Mouse (Mus musculus) cortical plate, adult 2 months (tissue): ENCODE results near the gene Ppp1r12c. TPM values are rescaled to one million over a fixed set of nuclear protein-coding genes. Genes with fewer than 3 reads are reported as not detected.
A peak's percentile ranks its signal among the peaks of the same experiment; 100 is the strongest.
"Not testable (repeated sequence)": the region's sequence is repeated elsewhere in the genome, so short reads cannot be mapped to it uniquely, and the experiment has no call there.

Experiments used
- H3K27ac ChIP-seq: fragments of 200-500 bp; 2 replicates; pipeline ENCODE4 v1.5.1; 2012; ENCODE audit warnings: low read length, control low read depth, inconsistent platforms; ENCODE audit not compliant: insufficient read depth
- H3K4me1 ChIP-seq: fragments of 200-500 bp; 2 replicates; pipeline ENCODE4 v1.6.1; 2011; ENCODE audit warnings: low read length; ENCODE audit not compliant: control insufficient read depth, insufficient read depth
- H3K4me3 ChIP-seq: fragments of 200-500 bp; 2 replicates; pipeline ENCODE4 v1.5.1; 2011; ENCODE audit warnings: mild to moderate bottlenecking, low read length, control low read depth; ENCODE audit not compliant: insufficient read depth
- CTCF ChIP-seq: fragments of 200-500 bp; IDR thresholded peaks from 2 replicates; pipeline ENCODE4 v1.5.1; 2011; ENCODE audit warnings: mild to moderate bottlenecking, control low read depth, low read length; ENCODE audit not compliant: insufficient read depth; ENCODE audit errors: extremely low read depth
- POLR2A ChIP-seq: fragments of 200-500 bp; IDR thresholded peaks from 2 replicates; pipeline ENCODE4 v1.6.1; 2011; ENCODE audit warnings: mild to moderate bottlenecking, low read length, control low read depth; ENCODE audit not compliant: insufficient read depth; ENCODE audit errors: extremely low read depth
- polyA plus RNA-seq: library from polyadenylated mRNA; depleted of rRNA; stranded (reverse); fragments of >200 nt; gene quantifications from 2 replicates; pipeline ENCODE4 v1.2.3, GENCODE M21; 2012; rRNA removed

Gene Ppp1r12c
- polyA plus RNA-seq = 105 and 107 TPM in 2 replicates

DNA sequence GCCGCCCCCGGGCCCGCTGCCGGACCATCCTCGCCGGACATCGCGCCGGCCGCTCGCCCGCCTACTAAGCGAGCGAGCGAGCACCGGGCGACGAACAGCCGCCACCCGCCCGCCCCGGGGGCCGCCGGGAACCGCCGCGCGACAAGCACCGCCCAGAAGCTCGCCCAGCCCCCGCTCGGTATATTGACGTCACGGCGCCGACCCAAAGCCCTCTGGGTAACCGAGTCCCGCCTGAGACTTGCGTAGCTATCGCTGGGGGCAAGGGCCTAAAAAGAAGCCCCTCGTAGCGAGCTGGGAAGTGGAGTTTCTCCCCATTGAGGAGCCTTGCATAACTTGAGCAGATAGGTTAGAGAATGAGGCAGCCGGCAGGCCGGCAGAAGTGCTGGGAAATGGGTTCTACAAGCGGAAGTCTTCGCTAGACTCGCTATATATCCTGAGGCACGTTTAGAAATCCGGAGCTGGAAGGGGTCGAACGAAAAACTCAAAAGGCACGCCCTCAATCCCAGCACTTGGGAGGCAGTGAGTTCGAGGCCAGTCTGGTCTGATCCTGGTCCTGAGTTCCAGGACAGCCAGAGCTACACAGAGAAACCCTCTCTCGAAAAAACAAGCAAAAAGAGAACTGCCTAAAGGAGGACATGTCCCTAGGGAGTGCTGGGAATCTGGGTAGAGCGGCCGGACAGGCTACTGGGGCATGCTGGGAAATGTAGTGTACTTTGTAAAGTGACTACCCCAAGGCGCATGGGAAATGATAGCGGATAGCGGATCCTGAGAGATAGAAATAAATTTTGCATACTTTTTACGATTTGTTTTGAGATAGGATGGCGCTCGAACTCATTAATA lies at the start of gene Ppp1r12c:
Ppp1r12c (minus strand) TSS at position 123 of the 840 bp plus-strand sequence.
- peak within 1 kb of the TSS; percentile 95 for H3K27ac ChIP-seq
- H3K4me3 ChIP-seq = peak within 1 kb of the TSS; percentile 59
- peaks cover 12% of the 10 kb centered on the region for H3K4me1 ChIP-seq
- TF ChIP-seq POLR2A (peak; percentile 52; the same call in 1 of the 2 replicates), CTCF (no peak)

DNA sequence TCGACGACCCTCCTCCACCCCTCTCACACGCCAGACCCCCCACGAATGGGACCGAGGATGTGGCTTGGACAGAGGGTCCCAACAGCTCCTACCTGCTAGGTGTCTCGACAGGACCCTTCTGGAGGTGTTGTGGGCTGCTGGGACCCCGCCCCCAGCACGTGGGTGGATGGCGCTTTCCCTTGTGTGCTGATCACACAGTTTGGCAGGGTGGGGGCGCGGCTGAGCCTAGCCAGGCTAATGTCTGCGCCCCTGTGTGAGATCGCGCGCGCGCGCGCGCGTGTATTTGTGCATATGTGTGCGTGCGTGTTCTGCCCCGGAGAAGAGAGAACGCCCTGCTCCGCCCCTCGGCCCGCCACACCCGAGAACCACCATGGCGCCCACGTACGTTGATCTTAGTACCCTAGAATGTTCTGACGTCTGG lies 45.8 kb upstream of the Ppp1r12c start, which contains the start of gene Syt5:
Syt5 (minus strand) TSS at position 321 of the 421 bp plus-strand sequence.
- Histone ChIP-seq H3K4me1 (peaks cover 3% of the 10 kb centered on the region), H3K27ac (peak within 1 kb of the TSS; percentile 93), H3K4me3 (peak within 1 kb of the TSS; percentile 62)
- TF ChIP-seq CTCF (no peak), POLR2A (peak; percentile 41; the same call in 1 of the 2 replicates)

DNA sequence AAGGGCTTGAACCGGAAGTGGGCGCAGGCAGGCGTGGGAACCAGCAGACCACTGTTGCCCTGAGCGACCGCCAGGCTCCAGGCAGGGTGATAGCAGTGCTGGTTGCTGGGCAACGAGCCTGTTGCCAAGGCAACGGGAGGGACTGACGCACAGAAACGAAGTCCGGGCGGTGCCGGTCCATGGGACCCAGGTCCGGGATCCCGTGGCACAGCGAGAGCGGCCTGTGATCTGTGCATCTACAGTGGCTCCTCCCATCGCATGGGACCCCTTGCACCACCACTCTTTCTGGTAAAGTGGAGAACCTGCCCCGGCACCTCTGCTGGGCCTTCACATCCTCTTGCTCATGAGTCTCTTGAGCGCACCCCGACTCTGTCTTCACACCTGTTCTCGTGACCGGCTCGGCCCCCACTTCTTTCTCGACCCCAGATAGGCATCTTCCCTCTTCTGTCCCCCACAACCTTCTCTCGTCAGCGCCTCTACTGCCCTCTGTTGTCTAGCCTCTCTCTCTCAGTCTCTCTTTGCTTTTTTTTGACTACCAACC lies 45.2 kb upstream of the Ppp1r12c start:
- H3K4me3 ChIP-seq = peak overlapping the region; percentile 62
- TF ChIP-seq CTCF (no peak), POLR2A (peak; percentile 70; the same call in 1 of the 2 replicates)
- peak overlapping the region; percentile 93 for H3K27ac ChIP-seq
- peaks cover 3% of the 10 kb centered on the region for H3K4me1 ChIP-seq

DNA sequence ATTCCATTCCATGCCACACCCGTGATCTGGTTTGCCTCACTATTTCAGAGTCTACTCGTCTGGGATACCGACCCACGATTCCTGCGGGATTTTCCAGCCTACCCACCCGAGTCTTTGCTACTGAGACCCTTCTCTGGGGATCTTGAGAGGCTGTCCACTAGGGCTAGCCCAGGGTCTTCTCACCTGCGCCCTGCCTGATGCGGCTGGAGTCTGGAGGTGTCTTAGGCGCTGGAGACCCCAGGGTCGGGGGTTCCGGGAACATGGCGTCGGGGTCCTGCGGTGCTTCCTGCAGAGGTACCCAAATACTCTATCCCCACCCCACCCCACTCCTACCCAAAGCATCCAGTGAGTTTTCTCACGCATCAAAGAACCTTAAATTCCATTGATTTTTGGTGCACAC lies 44.6 kb upstream of the Ppp1r12c start:
- Histone ChIP-seq H3K27ac (peak overlapping the region; percentile 86), H3K4me1 (peaks cover 3% of the 10 kb centered on the region), H3K4me3 (peak overlapping the region; percentile 62)
- no peak for TF ChIP-seq CTCF
- TF ChIP-seq POLR2A = no peak

DNA sequence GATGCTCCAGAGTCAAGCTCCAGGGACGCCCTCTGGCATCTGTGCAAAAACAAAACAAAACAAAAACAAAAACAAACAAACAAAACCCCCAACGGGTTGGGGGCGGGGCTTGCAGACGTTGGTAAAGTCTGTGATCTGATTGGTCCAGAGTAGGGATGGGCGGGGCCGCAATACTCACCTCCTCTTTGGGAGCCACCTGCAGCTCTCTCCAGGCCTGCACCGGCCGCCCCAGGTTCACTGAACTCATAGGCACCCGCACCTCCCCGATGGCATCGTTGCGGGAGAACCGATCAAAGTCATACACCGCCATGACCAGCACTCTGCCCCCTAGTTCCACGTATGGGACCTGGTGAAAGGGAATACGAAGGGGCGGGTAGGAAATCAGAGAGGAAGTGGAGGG lies 40.5 kb upstream of the Ppp1r12c start:
- H3K4me3 ChIP-seq = no peak overlapping the region
- H3K4me1 ChIP-seq = peaks cover 3% of the 10 kb centered on the region
- no peak overlapping the region for H3K27ac ChIP-seq
- TF ChIP-seq POLR2A (no peak), CTCF (no peak)

DNA sequence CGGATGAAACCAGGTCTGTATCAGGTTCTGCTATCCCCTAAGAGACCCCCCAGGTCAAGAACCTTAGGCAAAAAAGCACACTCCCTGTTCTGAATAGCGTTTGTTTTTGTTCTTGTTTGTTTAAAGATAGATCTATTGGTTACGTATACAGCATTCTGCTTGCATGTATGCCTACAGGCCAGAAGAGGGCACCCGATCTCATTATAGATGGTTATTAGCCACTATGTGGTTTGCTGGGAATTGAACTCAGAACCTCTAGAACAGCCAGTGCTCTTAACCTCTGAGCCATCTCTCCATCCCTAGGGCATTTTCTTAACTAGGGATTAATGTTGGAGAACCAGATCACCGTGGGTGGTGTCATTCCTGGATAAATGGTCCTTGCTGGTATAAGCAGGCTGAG lies 39.9 kb upstream of the Ppp1r12c start:
- Histone ChIP-seq H3K27ac (no peak overlapping the region), H3K4me1 (peaks cover 3% of the 10 kb centered on the region), H3K4me3 (no peak overlapping the region)
- TF ChIP-seq CTCF (no peak), POLR2A (no peak)

DNA sequence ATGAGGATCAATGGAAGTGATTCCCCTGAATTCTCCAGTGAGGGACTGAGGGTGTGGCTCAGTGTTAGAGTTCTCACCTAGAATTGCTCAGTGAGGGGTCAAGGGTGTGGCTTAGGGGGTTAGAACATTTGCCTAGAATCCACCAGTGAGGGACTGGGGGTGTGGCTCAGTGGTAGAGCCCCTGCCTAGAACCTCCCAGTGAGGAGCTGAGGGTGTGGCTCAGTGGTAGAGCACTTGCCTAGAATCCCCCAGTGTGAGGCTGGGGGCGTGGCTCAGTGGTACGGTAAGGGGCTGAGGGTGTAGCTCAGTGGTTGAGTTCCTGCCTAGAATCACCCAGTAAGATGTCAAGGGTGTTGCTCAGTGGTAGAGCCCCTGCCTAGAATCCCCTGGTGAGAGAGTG lies 37.5 kb upstream of the Ppp1r12c start:
- Histone ChIP-seq H3K27ac (no peak overlapping the region), H3K4me3 (no peak overlapping the region), H3K4me1 (no peaks in the 10 kb centered on the region)
- TF ChIP-seq CTCF = no peak
- TF ChIP-seq POLR2A = no peak

DNA sequence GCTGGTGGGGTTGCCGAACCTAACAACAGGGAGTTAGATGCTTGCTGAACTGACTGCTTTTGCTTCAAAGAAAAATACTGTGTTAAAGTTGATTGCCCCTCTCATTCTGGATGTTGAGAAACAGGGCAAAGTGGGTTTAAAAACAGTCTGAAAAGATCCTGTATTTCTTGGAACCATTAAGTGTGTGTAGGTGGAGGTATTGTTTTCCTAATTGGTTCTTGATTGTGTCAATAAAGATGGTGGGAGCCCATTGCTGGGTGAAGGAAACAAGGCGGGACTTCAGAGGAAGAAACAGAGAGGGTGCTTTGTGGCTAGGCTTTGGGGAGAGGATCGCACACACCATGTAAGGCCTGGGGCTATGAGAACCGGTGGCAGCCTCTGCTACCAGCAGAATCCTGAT lies 35.7 kb upstream of the Ppp1r12c start:
- Histone ChIP-seq H3K4me3 (no peak overlapping the region), H3K27ac (no peak overlapping the region), H3K4me1 (no peaks in the 10 kb centered on the region)
- no peak for TF ChIP-seq POLR2A
- TF ChIP-seq CTCF = no peak

DNA sequence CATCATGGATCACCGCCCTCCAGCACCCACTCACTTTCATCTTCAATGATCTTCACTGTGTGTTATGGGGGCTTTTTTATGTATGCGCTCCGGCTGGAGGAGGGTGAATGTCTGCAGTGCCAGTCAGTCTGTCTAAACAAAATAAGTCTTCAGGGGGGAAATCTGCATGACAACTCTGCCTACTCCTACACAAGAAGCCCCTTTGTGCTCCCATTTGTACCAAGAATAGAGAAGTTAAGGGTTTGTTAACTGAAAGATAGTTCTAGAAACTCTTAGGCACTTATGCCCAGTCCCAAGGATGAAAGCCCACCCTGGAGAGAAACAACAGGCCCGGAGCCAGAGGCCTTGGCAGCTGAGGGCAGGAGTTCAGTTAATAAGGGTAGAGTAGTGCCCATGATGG lies 34.9 kb upstream of the Ppp1r12c start:
- no peak overlapping the region for H3K27ac ChIP-seq
- TF ChIP-seq CTCF = no peak
- no peak for TF ChIP-seq POLR2A
- no peak overlapping the region for H3K4me3 ChIP-seq
- H3K4me1 ChIP-seq = no peaks in the 10 kb centered on the region

DNA sequence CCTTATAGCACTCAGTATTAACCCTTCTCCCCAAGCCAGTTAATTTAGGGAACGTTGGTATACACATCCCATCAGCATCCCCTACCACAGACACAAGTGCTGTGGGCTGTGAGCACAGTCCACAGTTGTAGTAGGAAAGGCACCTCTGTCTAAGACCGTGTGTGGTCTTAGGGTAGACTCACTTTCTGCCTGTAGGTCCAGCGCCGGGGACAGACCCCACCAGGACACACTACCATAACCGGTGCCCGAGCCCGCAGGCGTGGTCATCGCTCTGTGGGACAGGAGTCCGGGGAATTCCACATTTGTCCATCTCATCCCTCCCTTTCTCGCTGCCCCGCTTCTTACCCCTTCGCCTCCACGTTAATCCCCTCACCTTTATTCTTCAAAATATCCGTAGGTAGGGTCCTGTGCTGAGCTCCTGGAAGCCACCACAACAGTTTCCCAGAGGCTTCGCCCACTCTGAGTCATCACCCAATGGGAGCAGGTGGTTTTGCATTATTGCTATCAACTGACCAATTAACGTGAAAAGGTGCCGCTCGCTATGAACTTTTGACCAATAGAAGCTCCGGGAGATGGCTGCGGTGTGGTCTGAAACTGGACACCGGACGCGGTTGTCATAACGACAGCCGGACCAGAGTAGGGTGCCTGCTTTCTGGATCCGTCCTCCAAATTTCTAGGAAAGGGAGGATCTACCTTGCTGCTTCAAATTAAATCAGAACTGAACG lies 30.7 kb upstream of the Ppp1r12c start, which contains the start of gene Dnaaf3:
Dnaaf3 (minus strand) TSS at position 449 of the 725 bp plus-strand sequence.
- no peak for TF ChIP-seq CTCF
- no peak for TF ChIP-seq POLR2A
- Histone ChIP-seq H3K4me3 (no peak within 1 kb of the TSS), H3K4me1 (no peaks in the 10 kb centered on the region), H3K27ac (no peak within 1 kb of the TSS)

DNA sequence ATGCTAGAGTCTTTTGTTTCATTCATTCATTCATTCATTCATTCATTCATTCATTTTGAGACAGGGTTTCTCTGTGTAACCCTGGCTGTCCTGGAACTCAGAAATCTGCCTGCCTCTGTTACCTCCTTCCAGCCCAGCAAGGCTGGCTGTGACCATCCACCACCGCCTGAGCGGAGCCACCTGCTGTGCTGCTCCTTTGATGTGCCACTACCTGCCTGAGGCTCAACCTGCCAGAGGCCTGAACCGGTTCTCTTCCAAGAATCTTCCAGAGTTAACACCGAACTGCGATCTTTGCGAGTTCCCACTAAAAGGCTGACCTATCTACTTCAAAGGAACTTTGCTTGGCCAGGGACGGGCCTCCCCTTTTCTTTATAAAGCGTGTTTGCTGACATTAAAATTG lies 28.7 kb upstream of the Ppp1r12c start:
- H3K27ac ChIP-seq, H3K4me1 ChIP-seq, H3K4me3 ChIP-seq: not testable (repeated sequence)
